Mouse (Mus musculus) lung, adult 2 months (tissue): ENCODE measurements at regions not wholly inside any gene's neighbourhood (a gene's known extent, or its start where the extent isn't known, plus 50 kb on each side); places are given as distances from the start of the nearest gene placed in this dataset.

Experiments
- CTCF ChIP-seq: fragments of 200-500 bp; IDR thresholded peaks from 2 replicates; pipeline ENCODE4 v1.5.1; 2011; ENCODE audit warnings: mild to moderate bottlenecking, low read length, control low read depth; ENCODE audit not compliant: insufficient read depth
- POLR2A ChIP-seq: fragments of 200-500 bp; IDR thresholded peaks from 2 replicates; pipeline ENCODE4 v1.6.1; 2011; ENCODE audit warnings: low read depth, mild to moderate bottlenecking, control low read depth, low read length, borderline replicate concordance; ENCODE audit errors: extremely low read depth

DNA sequence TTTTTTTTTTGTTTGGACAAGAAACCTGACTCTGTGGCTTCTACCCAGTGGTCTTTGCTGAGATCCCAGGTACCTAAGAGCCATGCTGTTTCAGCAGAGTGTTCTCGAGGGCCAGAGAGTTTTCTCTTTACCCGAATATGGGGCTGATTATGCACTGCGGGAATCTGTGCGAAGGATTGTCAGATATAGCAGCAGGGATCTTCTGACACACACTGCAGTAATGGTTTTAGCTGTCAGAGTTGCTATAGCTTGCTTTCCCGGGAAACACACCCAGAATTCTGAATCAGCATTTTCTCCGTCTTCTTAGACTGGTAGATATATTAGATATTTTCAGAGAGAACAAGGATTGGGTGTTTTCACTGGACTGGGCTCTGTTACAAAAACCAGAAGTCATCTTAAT lies 197.1 kb downstream of the Sec16b start:
- TF ChIP-seq CTCF = no peak
- no peak for TF ChIP-seq POLR2A
